Mouse (Mus musculus) yolk sac, embryonic 10.5 days (tissue): ENCODE measurements around the gene Tmem202.

Experiments
- DNase-seq: peaks from one replicate; pipeline ENCODE4 v3.0.0-alpha.2; 2017; ENCODE audit warnings: low spot score

Tmem202 gene

DNA sequence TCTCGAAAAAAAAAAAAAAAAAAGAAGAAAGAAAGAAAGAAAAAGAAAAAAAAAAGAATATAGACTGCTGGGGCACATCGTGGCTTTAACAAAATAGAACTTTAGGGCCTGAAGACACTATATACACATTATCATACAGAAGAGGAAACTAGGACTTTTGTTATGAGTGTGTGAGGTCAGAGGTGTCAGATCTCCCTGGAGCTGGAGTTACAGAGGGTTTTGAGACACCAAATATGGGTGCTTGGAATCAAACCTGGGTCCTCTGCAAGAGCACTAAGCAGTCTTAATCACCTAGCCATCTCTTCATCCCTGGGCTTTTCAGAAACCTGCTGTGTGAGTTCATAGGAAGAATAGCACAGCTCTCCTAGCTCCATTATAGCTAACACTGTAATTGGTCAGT, 6.2 kb downstream of the Tmem202 start:
- no peak for DNase-seq

DNA sequence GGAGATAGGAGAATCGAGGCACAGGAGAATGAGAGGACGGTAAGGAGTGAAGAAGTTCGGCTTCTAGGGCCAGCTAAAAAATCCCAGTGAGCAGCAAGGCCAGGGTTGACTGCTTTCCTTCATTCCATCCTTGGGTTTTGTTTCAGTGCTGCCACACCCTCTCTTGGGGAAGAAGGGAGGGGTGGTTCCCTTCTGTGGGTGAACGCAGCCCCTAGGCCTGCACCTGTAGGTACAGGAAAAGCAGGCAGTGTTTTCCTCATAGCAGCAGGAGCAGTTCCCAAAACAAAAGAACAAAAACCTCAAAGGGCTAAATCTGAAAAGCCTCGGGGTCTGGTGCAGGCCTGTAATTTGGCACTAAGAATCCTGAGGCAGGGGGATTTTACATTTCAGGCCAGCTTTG, 8.0 kb downstream of the Tmem202 start:
- DNase-seq = no peak

DNA sequence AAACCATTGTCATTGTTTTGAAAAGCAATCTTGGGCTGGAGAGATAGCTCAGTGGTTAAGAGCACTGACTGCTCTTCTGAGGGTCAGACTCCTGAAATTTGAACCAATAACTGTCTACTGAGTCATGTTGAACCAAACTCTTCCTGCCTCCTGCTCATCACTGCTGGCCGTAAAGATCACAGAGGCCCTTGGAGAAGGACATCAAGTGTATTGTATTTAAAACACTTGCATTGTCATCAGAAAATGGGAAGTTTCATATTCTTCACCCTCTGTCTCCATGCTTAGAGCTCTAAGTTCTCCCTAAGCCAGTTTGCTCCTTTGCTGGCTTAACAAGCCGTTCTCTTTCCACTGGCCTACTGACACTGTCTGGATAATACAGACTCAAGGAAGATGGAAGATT, 11.4 kb downstream of the Tmem202 start:
- no peak for DNase-seq

DNA sequence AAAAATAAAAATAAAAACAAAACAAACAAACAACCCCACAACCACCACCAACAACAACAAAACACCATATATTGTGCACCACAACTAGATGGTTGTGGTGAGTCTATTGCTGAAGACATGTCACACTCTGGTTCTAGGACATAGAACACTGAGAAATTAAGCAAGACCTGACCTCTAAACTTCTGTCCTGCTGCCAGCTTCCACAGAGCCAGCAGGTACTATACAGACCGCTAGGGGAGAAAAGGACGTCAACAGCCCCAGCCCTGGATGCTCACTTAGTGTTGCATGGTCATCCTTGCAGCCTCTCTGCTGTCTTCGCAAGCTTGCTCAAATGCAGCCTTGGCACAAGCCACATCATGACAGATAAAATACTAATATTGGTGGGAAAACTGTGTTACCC, 12.1 kb downstream of the Tmem202 start:
- DNase-seq = no peak

DNA sequence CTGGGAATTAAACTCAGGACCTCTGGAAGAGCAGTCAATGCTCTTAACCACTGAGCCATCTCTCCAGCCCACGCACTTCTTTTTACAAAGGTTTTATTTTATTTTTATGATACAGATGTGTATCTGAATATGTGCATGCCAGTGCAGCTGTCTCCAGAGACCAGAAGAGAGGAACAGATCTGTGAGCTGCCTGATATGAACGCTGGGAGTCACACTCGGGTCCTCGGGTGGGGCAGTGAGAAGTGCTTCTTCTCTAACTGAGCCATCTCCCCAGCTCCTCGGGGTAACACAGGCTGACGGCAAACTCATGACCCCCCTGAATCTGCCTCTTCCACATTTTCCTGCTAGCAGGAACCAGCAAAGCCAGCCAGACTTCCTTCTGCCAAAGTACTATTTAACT, 12.9 kb downstream of the Tmem202 start:
- DNase-seq = no peak

DNA sequence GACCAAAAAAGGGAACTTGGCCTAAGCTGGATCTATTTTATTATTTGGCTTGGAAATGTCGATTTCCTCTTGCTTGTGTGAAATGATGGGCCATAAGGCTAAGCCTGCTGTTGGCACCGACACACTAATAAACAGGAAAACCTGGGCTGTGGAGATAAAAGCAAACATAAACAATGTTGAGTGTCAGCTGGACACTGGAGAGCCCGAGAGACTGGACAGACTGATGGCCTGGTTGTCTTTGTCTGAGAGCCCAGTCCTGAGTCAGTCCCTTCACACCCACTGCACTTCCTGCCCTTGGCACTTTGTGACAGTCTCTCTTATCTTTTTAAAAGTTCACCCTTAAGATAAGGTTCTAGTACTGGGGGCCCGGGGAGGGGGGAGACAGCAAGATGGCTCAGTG, 16.7 kb downstream of the Tmem202 start:
- DNase-seq = no peak

DNA sequence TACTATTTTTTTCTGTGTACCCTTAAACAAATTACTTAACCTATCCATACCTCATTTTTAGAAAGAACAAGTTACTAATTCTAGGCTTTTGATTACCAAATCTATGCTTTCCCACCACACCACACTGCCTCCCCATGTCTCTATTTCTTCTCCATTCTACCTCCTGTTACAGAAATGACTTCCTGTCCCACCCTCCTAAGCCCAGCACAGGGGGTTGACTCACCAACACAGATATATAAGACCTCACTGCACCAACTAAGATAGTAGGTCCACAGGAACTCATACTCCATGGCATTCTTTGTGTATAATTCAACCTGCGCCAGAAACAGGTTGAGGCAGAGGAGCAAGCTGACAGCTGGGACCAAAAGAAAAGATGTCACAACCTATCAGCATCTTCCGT, 20.3 kb downstream of the Tmem202 start:
- DNase-seq = no peak

DNA sequence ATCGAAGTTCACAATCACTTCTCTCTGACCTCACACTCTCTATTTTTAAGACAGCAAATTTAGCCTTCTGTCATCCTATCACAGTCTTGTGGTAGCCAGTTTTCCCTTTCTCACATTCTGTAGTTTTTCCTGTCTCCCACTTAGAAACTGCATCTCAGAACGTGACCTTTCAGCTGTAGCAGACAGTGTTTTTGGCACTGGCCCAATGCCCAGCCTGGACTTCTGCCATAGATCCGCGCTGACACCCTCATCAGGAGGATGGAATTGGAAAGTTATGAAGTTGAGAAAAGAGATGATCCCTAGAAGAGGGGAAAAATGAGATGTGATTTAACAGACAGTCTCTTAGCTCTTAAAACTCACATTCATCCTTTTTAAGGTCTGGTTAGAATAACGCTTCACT, 20.7 kb downstream of the Tmem202 start:
- DNase-seq = no peak

DNA sequence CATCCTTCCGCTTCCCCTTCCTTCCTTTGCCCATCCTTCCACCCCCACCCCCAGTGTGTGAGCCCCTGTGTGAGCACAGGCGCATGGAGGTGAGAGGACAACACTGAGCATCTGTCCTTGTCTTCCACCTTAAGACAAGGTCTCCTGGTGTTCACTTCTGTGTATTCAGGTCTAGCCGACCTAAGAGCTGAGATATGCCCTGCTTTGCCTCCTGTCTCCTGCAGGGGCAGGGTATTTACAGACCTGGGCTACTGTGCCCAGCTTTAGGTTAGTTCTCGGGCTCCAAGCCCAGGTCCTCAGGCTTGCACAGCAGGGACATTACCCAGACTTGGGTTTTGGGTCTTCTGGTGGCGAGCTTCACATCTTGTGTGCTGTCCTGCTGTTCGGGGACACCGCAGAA, 22.5 kb downstream of the Tmem202 start:
- DNase-seq = no peak

DNA sequence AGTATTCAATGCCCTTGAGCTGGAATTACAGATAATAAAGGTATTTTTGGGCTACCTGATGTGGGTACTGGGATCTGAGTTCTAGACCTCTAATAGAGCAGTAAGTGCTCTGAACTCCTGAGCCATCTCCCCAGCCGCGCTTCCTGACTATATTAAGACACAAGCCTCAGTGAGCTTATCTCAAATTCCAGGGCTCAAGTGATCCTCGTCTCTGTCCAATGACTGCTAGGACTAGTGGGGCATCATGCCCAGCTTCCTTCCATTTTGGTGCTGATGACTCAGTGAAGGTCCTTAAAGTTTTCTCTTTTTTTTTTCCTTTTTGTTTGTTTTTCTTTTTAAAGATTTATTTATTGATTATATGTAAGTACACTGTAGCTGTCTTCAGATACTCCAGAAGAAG, 24.6 kb downstream of the Tmem202 start:
- DNase-seq = no peak

DNA sequence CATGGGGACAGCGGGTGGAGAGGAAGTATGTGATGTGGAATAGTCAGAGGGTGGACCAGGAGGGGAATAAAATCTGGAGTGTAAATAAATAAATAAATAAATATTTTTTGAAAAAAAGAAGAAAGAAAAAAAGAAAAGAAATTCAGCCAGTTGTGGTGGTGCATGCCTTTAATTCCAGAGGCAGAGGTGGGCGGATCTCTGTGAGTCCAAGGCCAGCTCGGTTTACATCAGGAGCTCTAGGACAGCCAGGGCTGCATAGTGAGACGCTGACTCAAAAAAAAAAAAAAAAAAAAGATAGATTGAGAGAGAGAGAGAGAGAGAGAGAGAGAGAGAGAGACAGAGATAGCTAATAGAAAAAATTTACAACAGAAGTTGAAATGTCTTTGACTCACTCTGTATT, 27.3 kb downstream of the Tmem202 start:
- DNase-seq = peak; percentile 7

DNA sequence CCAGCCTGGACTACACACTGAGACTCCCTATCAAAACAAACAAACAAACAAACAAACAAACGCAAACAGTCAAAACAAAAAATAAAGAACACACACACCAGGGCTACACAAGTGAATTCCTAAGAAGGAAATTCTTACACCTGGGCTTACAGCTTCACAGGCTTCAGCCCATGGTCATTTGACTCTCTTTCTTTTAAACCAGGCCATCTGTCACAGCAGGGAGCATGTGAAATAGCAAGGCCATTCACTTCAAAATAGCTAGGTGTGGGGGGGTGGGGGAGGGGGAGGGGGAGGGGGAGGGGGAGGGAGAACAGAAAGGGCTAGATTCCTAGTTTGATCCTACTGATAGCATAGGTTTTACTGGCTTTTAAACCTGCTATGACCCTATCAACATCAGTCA, 31.5 kb downstream of the Tmem202 start:
- no peak for DNase-seq

DNA sequence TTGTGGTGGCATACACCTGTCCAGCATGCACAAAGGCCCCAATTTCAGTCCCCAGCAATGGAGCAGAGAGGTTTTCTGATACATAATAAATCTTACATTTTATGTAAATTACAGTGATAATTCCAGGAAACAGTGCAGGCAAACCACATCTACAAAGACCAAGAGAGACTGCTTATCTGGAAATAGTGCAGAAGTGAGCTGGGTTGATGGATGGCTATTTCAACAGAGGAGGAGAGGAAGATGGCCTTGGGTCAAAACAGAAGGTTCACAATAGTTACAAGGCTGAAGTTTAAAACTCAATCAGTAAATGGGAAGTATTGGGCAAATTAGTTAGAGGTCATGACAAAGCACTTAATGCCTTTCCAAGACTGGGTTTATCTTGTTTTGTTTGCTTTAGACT, 52.3 kb downstream of the Tmem202 start:
- DNase-seq = no peak

DNA sequence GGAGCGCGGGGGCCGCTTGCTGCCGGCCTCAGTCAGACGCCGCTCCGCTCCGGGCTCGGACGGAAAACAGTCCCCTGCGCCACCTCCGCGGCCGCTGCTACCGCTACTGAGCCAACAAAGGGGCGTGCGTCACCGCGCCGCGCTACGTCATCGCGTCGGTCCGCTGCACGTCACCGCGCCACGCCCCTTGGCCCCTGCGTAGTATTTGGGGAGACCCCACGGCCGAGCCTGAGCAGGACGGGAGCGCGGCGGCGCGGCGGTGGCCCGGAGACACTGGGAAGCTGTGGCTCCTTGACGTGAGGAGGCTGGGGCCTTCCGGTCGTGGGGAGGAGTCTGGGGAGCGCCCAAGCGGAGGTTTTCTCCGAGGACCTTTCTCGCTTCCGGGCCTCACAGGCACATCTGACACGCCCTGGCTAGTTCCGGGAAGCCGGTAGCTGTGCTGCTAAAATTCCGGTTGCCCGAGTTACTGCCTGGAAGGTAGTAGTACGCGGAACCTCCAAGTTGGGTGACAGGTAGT, 53.0 kb downstream of the Tmem202 start, which contains the start of gene Arih1:
TSS of gene Arih1 (minus strand) at position 70 of the 517 bp plus-strand sequence.
- DNase-seq = peak; percentile 97

DNA sequence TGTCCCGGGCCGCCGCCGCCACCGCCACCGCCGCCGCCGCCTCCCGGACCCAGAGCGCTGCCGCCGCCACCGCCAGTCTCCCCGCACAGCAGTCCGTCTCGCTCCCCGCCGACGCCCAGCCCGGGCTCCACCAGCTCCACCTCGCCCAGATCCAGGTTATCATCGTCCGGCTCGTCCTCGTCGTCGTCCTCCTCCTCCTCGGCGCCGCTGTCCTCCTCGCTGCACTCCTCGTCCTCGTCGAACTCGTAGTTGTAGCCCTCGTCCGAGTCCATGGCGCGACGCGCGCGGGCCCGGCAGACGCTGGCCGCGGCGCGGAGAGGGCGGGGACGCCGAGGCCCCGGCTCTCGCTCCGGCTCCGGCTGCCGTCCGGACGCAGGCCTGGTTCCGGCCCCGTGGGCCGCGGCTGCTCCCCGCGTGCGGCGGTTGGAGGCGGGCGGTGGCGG, 53.5 kb downstream of the Tmem202 start:
- no peak for DNase-seq

DNA sequence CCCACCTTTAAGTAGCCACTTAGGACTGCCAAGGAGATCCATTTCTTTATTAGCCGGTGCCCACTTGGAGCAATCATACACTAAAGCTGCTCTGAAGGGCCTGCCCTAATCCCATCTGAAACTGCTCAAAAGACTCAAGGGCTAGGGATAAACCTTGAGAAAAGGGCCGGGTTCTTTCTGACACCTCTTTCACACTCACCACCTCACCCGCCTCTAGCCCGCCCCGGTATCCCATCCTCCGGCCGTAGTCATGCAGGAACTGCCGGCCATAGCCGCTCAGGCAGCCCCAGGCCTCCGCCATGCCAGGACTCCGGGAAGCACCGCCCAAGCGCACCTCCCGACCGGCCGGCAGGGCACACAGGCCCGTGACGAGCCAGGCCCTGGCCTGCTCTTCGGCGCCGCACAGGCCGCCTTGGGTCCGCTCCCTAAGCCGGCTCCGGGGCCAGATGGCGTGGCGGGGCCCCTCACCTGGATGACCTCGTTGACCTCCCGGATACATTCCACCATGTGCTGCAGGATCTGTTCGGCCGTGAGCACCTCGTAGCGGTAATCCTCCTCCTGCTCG, 54.1 kb downstream of the Tmem202 start:
- peak; percentile 65 for DNase-seq

DNA sequence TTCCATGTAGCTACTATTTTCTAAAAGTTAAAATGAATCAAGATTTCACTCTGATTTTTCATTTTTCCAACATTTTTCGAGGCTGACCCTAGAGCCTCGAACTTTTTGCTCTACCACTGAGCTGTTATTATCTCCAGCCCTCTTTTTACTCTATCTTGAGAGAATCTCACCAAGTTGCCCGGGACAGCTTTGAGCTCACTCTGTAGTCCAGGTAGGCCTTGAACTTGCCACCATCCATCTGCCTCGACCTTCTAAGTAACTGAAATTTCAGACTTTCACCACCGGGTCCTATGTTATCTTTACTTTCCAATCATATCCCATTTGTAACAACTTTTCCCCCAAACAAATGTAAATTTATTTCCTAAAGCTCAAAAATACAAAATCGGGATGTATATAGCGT, 54.9 kb downstream of the Tmem202 start:
- no peak for DNase-seq

DNA sequence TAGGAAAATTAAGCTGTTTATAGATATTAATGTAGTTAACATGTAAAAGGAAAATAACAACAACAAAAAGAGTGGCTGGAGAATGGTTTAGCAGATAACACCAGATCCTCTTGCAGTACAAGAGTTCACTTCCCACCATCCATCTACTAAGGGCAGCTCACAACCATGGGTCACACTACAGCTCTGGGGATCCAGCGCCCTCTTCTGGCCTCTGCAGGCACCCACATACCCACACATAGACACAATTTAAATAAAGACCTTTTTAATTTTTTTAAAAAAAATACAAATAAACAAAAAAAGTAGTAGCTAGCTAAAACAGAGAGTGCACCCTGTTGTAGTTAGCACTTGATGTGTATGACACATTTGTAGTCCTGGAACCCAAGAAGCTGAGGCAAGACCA, 57.2 kb downstream of the Tmem202 start:
- DNase-seq = no peak

DNA sequence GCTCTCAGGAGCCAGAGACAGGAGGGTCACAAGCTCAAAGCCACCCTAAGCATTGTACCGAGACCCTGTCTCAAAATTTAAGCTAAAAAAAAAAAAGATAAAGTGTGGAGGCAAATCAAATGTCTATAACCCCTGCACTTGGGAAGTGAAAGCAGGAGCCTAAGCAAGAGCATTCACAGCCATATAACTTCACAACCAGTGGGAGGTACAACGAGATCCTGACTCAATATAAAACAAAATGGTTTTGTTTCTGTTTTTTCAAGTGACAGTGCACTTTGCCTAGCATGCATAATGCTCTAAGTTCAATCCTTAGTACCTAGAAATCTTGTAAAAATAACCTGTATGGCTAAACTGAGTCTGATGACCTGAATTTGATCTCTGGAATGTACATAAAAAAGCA, 63.0 kb downstream of the Tmem202 start:
- DNase-seq = no peak

DNA sequence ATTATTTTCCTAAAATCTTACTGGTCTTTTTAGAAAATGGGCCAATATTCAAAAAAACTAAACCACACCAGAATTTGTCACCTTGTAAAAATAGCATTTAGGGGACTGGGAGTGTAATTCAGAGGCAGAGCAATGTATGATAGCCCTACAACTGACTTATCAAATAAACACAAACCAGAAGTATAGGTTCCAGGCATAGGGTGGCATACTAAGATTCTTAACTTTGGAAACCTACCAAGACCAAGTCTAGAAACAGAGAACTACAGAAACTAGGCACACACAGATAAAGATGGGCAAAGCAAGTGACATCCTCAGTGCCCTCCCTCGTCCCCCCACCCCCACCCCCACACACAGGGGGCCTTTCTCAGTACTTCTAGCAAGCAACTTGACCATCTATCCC, 64.8 kb downstream of the Tmem202 start:
- DNase-seq = no peak

DNA sequence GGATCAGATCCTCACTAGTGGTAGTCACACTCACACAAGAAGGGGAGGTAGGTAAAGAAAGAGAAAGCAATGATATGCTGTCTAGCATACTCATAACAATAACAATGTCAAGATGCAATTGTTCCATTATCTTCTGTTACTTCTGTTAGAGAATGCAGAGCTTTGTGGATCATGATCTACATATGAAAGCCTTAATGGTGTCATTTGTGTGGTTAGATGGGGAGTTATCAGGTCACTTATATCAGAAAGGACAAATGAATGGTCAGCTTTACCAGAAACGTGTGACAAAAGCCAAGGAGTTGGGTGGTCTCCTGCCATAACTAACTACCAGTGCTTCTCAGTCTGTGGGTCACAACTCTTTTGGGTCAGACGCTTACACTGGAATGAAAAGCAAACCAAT, 66.5 kb downstream of the Tmem202 start:
- no peak for DNase-seq

DNA sequence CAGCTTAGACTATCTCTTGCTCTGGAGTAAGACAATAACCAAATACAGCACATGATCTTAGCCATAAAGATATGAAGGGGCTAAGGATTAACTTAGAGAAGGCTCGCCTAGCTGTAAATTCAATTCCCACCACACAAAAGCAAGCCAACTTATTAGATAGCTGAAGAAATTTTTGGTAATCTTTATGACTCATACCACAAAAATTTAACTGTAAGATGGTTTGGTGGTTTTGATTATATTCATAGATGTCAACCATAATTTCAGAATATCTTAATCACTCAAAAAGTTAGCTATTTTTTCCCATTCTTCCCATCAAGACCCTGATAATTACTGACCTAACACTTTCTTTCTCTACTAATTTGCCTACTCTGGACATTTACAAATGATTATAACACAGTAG, 70.2 kb downstream of the Tmem202 start:
- no peak for DNase-seq
